Comparison of ENCODE assay signal across 23 mouse cellular contexts in genomic region chr12:57226411-57226810, GRCm38 (mm10). TPM values are rescaled to one million over a fixed set of nuclear protein-coding genes. Genes with fewer than 3 reads are reported as not detected.
A peak's percentile ranks its signal among the peaks of the same experiment; 100 is the strongest.
DNase-seq lines count a peak whose midpoint lies in the region; ATAC-seq and TF ChIP-seq lines count a peak whose summit lies in the region.
"Had no signal": no experiment of that assay in that cellular context is flagged by ENCODE, and none has a peak within 500 bp of the region (broad histone marks: within the 10 kb centered on the region; RNA-seq: fewer than 3 reads in every experiment).

No protein-coding gene starts in this region.

- no peak overlapping the region for H3K4me2 ChIP-seq in forebrain, postnatal 0 days (ENCODE audit: low read depth)
- H3K4me2 ChIP-seq: heart, embryonic 13.5 days; hindbrain, embryonic 12.5 days; hindbrain, embryonic 15.5 days had no signal

- H3K36me3 ChIP-seq in E14TG2a.4 (ENCODE audit: insufficient read depth, low read length), result peaks cover 8% of the 10 kb centered on the region; the same call in 1 of the 2 replicates
- H3K36me3 ChIP-seq in ES-Bruce4 (ENCODE audit: control insufficient read depth, insufficient read depth, low read length, poor library complexity, severe bottlenecking), result no peaks in the 10 kb centered on the region
- H3K36me3 ChIP-seq in forebrain, postnatal 0 days (ENCODE audit: insufficient read depth), result no peaks in the 10 kb centered on the region
- H3K36me3 ChIP-seq: heart, embryonic 10.5 days; heart, embryonic 13.5 days; hindbrain, embryonic 12.5 days; hindbrain, embryonic 15.5 days had no signal

- TF ChIP-seq CTCF in E14TG2a.4 (conservative IDR thresholded peaks at IDR 0.05; ENCODE audit: low read length), result no peak
- TF ChIP-seq CTCF in ES-Bruce4 (IDR thresholded peaks at IDR 0.05; ENCODE audit: low read depth, low read length), result no peak
- no peak for TF ChIP-seq CTCF in forebrain, postnatal 0 days (IDR thresholded peaks at IDR 0.05; ENCODE audit: low read depth)

- TF ChIP-seq POLR2A in ES-Bruce4 (IDR thresholded peaks at IDR 0.05; ENCODE audit: insufficient read depth, low read length), result peak; percentile 44

- H3K9me3 ChIP-seq in E14TG2a.4 (ENCODE audit: low read length), result no peaks in the 10 kb centered on the region
- H3K9me3 ChIP-seq in ES-Bruce4 (replicated peaks; ENCODE audit: control insufficient read depth, insufficient read depth, low read length, poor library complexity, severe bottlenecking), result no peaks in the 10 kb centered on the region
- H3K9me3 ChIP-seq in forebrain, postnatal 0 days (ENCODE audit: low read length), result no peaks in the 10 kb centered on the region
- H3K9me3 ChIP-seq: heart, embryonic 10.5 days; heart, embryonic 13.5 days; hindbrain, embryonic 12.5 days; hindbrain, embryonic 15.5 days had no signal

- DNase-seq in R1 (ENCODE audit: low read depth, low spot score), result peak; percentile 78
- no peak for DNase-seq in forebrain, postnatal 0 days
- no peak for DNase-seq in ovary, postnatal 36 days (ENCODE audit: low spot score)
- DNase-seq in urinary bladder, adult 18-20 months (ENCODE audit: low spot score in 2 of 2), result no peak
- DNase-seq: adrenal gland, adult 8-10 months; adrenal gland, postnatal 25 days; cerebellum, adult 18-20 months; cerebellum, adult 9-10 months; cerebellum, postnatal 14 days; gastrocnemius, postnatal 25 days; heart, adult 2 months; heart, postnatal 14 days had no signal

- H3K27me3 ChIP-seq in E14TG2a.4 (ENCODE audit: insufficient read depth, low read length) (no peaks in the 10 kb centered on the region), ES-Bruce4 (ENCODE audit: control insufficient read depth, insufficient read depth, low read length, poor library complexity, severe bottlenecking) (no peaks in the 10 kb centered on the region)
- no peaks in the 10 kb centered on the region for H3K27me3 ChIP-seq in forebrain, postnatal 0 days (ENCODE audit: insufficient read depth, low read length)
- H3K27me3 ChIP-seq: heart, embryonic 13.5 days; hindbrain, embryonic 12.5 days; hindbrain, embryonic 15.5 days had no signal

- 87% methylated on average over 9 of the region's 9 CpGs for WGBS in forebrain, postnatal 0 days

- H3K4me3 ChIP-seq in E14TG2a.4 (replicated peaks; ENCODE audit: low read length) (peak overlapping the region; percentile 83), ES-Bruce4 (ENCODE audit: low read depth, low read length) (peak overlapping the region; percentile 95)
- H3K4me3 ChIP-seq in forebrain, postnatal 0 days (ENCODE audit: low read depth, low read length), result no peak overlapping the region
- H3K4me3 ChIP-seq: heart, adult 2 months; heart, embryonic 10.5 days; heart, embryonic 13.5 days; hindbrain, embryonic 12.5 days; hindbrain, embryonic 15.5 days had no signal

- no peak for TF ChIP-seq EP300 in ES-Bruce4 (IDR thresholded peaks at IDR 0.05; ENCODE audit: insufficient read depth, low read depth, low read length)

- peak overlapping the region; percentile 75 for H3K9ac ChIP-seq in ES-Bruce4 (ENCODE audit: low read depth, poor library complexity, severe bottlenecking)
- no peak overlapping the region for H3K9ac ChIP-seq in forebrain, postnatal 0 days
- H3K9ac ChIP-seq: heart, embryonic 13.5 days; hindbrain, embryonic 12.5 days; hindbrain, embryonic 15.5 days had no signal

- H3K4me1 ChIP-seq in E14TG2a.4 (replicated peaks; ENCODE audit: low read depth, low read length) (peaks cover 36% of the 10 kb centered on the region), ES-Bruce4 (ENCODE audit: control insufficient read depth, insufficient read depth, low read length) (peaks cover 2% of the 10 kb centered on the region)
- H3K4me1 ChIP-seq in forebrain, postnatal 0 days (ENCODE audit: insufficient read depth), result 0 out of 2 replicates have a peak, but pooled peaks cover 3% of the 10 kb centered on the region

- ATAC-seq in forebrain, postnatal 0 days, result no peak
- ATAC-seq: CD4-positive, CD25-positive, alpha-beta regulatory T cell, adult 4 months; forebrain, embryonic 14.5 days; intestine, postnatal 0 days had no signal

- H3K27ac ChIP-seq in ES-Bruce4 (ENCODE audit: insufficient read depth, low read length), result no peak overlapping the region
- H3K27ac ChIP-seq in forebrain, postnatal 0 days (ENCODE audit: low read depth, low read length), result no peak overlapping the region
- H3K27ac ChIP-seq: heart, adult 2 months; heart, embryonic 10.5 days; heart, embryonic 13.5 days; hindbrain, embryonic 12.5 days; hindbrain, embryonic 15.5 days had no signal

RNA-seq across cellular contexts. Expression of gene Prps1l3, which starts 3.8 kb away (rescaled TPM):
- 60.9 and 64.6 TPM in 2 replicates for polyA plus RNA-seq in ES-Bruce4 (2011; ENCODE audit: insufficient read depth, insufficient read length, low read depth, missing spikeins)
- 25.3 and 27.9 TPM in 2 replicates for total RNA-seq in forebrain, postnatal 0 days (2014; rRNA removed)
- polyA plus RNA-seq in forebrain, postnatal 0 days (2015; fragmentation: Nextera tagmentation; extraction: Ambion mirVana), result 12.3 and 15.7 TPM in 2 replicates

RNA-seq across cellular contexts. Expression of gene Mipol1, which starts 3.8 kb away (rescaled TPM):
- 28.6 and 31.3 TPM in 2 replicates for polyA plus RNA-seq in ES-Bruce4 (2011; ENCODE audit: insufficient read depth, insufficient read length, low read depth, missing spikeins)
- 6.2 and 7.1 TPM in 2 replicates for total RNA-seq in forebrain, postnatal 0 days (2014; rRNA removed)
- 3.4 and 4.5 TPM in 2 replicates for polyA plus RNA-seq in forebrain, postnatal 0 days (2015; fragmentation: Nextera tagmentation; extraction: Ambion mirVana)

RNA-seq across cellular contexts. Expression of gene Slc25a21, which starts 29.1 kb away (rescaled TPM):
- polyA plus RNA-seq in ES-Bruce4 (2011; ENCODE audit: insufficient read depth, insufficient read length, low read depth, missing spikeins), result not detected in 2 replicates
- 0.19 TPM in 1 of 2 replicates, not detected in the other for total RNA-seq in forebrain, postnatal 0 days (2014; rRNA removed)
- polyA plus RNA-seq in forebrain, postnatal 0 days (2015; fragmentation: Nextera tagmentation; extraction: Ambion mirVana), result 0.26 and 0.29 TPM in 2 replicates
- polyA plus RNA-seq: brain, embryonic 14.5 days; C2C12; CD4-positive, CD25-positive, alpha-beta regulatory T cell, adult 4 months; forebrain, embryonic 14.5 days had no signal
